Mouse (Mus musculus): ENCODE measurements around the gene Sorcs3. TPM values are rescaled to one million over a fixed set of nuclear protein-coding genes. Genes with fewer than 3 reads are reported as not detected.

The Sorcs3 gene
- polyA plus RNA-seq, 1 experiment from 2014 or later, result 0.21 TPM

GRCm38 (mm10) chr19:48467471-48467870 lies 261.6 kb downstream of the Sorcs3 start:
- no peak overlapping the region for H3K4me2 ChIP-seq
- WGBS, result 28% methylated on average over 4 of the region's 4 CpGs
- ATAC-seq (replicated peaks; ENCODE audit: insufficient number of reproducible peaks, insufficient read depth, low FRiP score, low read depth), result no peak; the same call in 1 of the 2 replicates
- no peak overlapping the region for H3K9ac ChIP-seq
- H3K27ac ChIP-seq, result peak overlapping the region; percentile 44
- H3K4me3 ChIP-seq, result no peak overlapping the region
- H3K9me3 ChIP-seq (replicated peaks), result no peaks in the 10 kb centered on the region
- no peaks in the 10 kb centered on the region for H3K27me3 ChIP-seq
- H3K4me1 ChIP-seq (replicated peaks), result peaks cover 9% of the 10 kb centered on the region; the same call in 1 of the 2 replicates
- no peaks in the 10 kb centered on the region for H3K36me3 ChIP-seq

DNA sequence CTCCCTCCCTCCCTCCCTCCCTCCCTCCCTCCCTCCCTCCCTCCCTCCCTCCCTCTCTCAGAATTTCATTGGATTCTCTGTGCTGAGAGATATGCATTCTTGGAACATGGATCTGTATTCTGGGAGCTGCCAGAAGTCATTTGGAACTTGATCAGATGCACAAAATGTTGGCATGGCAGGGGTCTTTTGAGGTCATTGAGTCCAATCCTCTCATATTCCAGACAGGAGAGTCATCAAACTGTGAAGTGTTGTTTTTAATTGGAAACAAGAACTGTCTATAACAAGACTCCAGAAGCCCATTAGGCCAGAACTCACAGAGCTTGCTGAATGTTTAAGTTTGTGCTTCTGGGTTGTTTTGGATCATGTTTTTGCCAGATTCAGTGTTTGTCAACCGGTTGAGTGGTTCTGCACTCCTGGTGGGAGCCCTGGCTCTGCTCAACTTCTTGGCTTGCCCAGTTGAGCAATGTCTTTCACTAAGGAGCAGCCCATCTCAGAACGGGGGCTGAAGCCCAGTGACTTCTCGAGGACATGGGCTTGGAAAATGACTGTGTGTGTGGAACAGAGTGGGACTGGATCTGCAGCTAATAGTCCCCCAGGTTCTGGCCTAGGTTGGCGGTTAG lies 264.1 kb downstream of the Sorcs3 start:
- ATAC-seq (replicated peaks; ENCODE audit: insufficient number of reproducible peaks, insufficient read depth, low FRiP score, low read depth), result no peak
- WGBS, result 90% methylated on average over 4 of the region's 4 CpGs

DNA sequence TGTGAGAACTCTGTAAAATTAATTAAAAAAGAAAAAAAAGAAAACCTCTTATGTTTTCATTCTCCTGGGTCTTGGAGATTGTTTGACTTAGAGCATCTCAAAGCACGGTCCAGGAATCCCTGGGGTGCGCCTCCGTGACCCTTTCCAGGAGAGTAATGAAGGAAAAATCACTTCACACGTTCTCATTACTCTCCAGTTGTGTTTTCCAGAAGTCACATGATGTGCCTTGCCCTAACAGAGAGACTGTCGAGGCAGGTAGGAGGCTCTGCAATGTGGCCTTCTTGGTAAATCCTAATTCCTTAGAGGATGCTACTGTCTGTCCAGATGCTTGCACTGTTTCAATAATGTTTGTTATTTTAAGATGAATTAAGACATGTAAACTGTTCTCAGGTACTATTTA lies 266.1 kb downstream of the Sorcs3 start:
- no peak overlapping the region for H3K27ac ChIP-seq
- H3K27me3 ChIP-seq, result no peaks in the 10 kb centered on the region
- no peaks in the 10 kb centered on the region for H3K9me3 ChIP-seq (replicated peaks)
- no peaks in the 10 kb centered on the region for H3K36me3 ChIP-seq
- no peak overlapping the region for H3K9ac ChIP-seq
- H3K4me3 ChIP-seq, result no peak overlapping the region
- no peak overlapping the region for H3K4me2 ChIP-seq
- WGBS, result 68% methylated on average over 5 of the region's 5 CpGs
- no peak for ATAC-seq (replicated peaks; ENCODE audit: insufficient number of reproducible peaks, insufficient read depth, low FRiP score, low read depth)
- peaks cover 9% of the 10 kb centered on the region; the same call in 1 of the 2 replicates for H3K4me1 ChIP-seq (replicated peaks)

More for the DNA sequence above, 264.1 kb downstream of the Sorcs3 start:
- Histone ChIP-seq H3K4me3 (no peak overlapping the region), H3K4me2 (no peak overlapping the region), H3K9me3 (replicated peaks) (no peaks in the 10 kb centered on the region), H3K9ac (no peak overlapping the region), H3K27me3 (no peaks in the 10 kb centered on the region), H3K4me1 (replicated peaks) (peaks cover 9% of the 10 kb centered on the region; the same call in 1 of the 2 replicates), H3K36me3 (no peaks in the 10 kb centered on the region), H3K27ac (no peak overlapping the region)

GRCm38 (mm10) chr19:48475784-48476410 lies 270.1 kb downstream of the Sorcs3 start:
- Histone ChIP-seq H3K27ac (no peak overlapping the region), H3K9ac (no peak overlapping the region), H3K4me3 (no peak overlapping the region), H3K9me3 (replicated peaks) (no peaks in the 10 kb centered on the region), H3K4me1 (replicated peaks) (0 out of 2 replicates have a peak, but pooled peaks cover 3% of the 10 kb centered on the region), H3K4me2 (no peak overlapping the region), H3K27me3 (no peaks in the 10 kb centered on the region), H3K36me3 (no peaks in the 10 kb centered on the region)
- whole genome bisulfite sequencing, result 56% methylated on average over 6 of the region's 6 CpGs
- ATAC-seq (replicated peaks; ENCODE audit: insufficient number of reproducible peaks, insufficient read depth, low FRiP score, low read depth), result no peak

DNA sequence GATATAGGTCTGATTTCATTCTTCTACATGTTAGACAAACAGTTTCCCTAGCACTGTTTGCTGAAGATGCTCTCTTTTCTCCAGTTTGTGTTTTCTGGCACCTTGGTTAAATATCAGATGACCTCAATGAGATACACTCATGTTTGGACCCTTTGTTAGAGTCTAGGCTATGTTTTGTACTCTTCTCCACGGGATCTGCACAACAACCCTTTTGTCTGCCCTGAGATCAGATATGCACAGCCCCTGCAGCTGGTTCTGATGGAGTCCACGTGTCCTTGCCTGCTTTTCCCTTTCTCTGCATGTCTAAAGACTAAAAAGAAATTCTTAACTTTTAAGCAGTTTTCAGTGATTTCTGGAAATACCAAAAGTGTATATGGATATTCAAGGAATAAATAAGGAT lies 273.0 kb downstream of the Sorcs3 start:
- H3K4me2 ChIP-seq, result no peak overlapping the region
- no peaks in the 10 kb centered on the region for H3K36me3 ChIP-seq
- H3K9ac ChIP-seq, result no peak overlapping the region
- H3K27me3 ChIP-seq, result no peaks in the 10 kb centered on the region
- no peak overlapping the region for H3K27ac ChIP-seq
- no peak overlapping the region for H3K4me3 ChIP-seq
- no peaks in the 10 kb centered on the region for H3K9me3 ChIP-seq (replicated peaks)
- no peak for ATAC-seq (replicated peaks; ENCODE audit: insufficient number of reproducible peaks, insufficient read depth, low FRiP score, low read depth)
- WGBS, result 45% methylated on average over 2 of the region's 2 CpGs
- 0 out of 2 replicates have a peak, but pooled peaks cover 6% of the 10 kb centered on the region for H3K4me1 ChIP-seq (replicated peaks)

GRCm38 (mm10) chr19:48482946-48483345 lies 277.1 kb downstream of the Sorcs3 start:
- H3K4me2 ChIP-seq, result no peak overlapping the region
- WGBS, result 55% methylated on average over 3 of the region's 3 CpGs

DNA sequence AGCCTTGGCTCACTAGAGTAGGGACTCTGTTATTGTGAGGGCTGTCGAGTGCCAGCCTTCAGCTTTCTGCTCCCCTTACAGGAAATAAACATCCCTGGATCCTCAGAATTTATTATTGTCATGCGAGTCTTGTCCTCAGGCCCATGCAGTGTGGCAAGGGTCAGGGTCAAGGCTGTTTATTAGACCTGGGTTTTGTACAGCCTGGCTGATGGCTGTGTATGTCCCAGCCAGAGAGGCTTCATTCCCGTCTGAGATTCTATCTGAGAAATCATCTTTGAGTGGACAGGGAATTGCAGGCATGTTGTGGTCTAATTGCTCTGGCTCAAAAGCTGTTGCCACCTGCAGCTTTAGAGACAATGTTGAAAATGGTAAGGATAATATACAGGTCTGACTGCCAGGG lies 285.3 kb downstream of the Sorcs3 start:
- H3K36me3 ChIP-seq, result no peaks in the 10 kb centered on the region
- no peak overlapping the region for H3K4me2 ChIP-seq
- H3K4me1 ChIP-seq (replicated peaks), result no peaks in the 10 kb centered on the region
- H3K27me3 ChIP-seq, result no peaks in the 10 kb centered on the region
- 67% methylated on average over 3 of the region's 3 CpGs for WGBS
- no peak overlapping the region for H3K27ac ChIP-seq
- ATAC-seq (replicated peaks; ENCODE audit: insufficient number of reproducible peaks, insufficient read depth, low FRiP score, low read depth), result no peak
- H3K9me3 ChIP-seq (replicated peaks), result no peaks in the 10 kb centered on the region
- no peak overlapping the region for H3K4me3 ChIP-seq
- H3K9ac ChIP-seq, result no peak overlapping the region

More at GRCm38 (mm10) chr19:48482946-48483345, 277.1 kb downstream of the Sorcs3 start:
- Histone ChIP-seq H3K4me1 (replicated peaks) (0 out of 2 replicates have a peak, but pooled peaks cover 3% of the 10 kb centered on the region), H3K4me3 (no peak overlapping the region), H3K9ac (no peak overlapping the region), H3K9me3 (replicated peaks) (no peaks in the 10 kb centered on the region), H3K27ac (no peak overlapping the region), H3K36me3 (no peaks in the 10 kb centered on the region), H3K27me3 (no peaks in the 10 kb centered on the region)
- ATAC-seq (replicated peaks; ENCODE audit: insufficient number of reproducible peaks, insufficient read depth, low FRiP score, low read depth), result no peak

DNA sequence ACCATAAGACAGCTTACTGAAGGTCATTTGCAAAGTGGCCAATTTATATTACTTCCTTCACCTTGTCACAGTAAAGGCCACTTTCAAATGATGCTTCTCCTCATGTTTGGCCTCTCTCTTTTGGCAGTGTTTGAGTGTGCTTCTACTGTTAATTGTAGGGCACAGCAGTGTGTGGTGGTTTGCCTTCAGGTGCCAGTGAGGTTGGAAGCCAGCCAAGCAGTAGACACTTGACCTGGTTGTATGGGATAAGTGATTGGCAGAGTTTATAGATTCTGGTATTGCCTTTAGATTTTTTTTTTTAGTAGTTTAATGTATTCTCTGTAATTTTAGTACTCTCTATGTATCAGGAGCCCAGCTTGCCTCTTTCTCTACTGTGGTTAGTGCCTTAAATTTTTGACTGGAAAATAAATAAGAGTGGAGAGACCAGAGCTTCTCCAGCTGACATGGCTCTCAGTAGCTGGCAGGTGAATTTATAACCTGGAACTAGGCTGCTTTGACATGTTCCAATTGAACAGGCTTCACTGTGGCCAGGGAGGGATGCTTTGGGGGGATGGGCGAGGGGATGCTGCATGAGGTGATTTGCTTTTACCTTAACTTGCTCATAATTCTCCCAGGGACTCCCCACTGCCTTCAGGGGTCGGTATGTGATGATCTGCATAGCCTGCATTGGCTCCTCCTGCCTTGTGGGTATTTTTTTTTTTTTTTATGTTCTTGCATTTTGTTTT lies 298.2 kb downstream of the Sorcs3 start:
- no peak overlapping the region for H3K4me2 ChIP-seq
- H3K4me1 ChIP-seq (replicated peaks), result no peaks in the 10 kb centered on the region
- WGBS, result 52% methylated on average over 2 of the region's 2 CpGs
- H3K27me3 ChIP-seq, result no peaks in the 10 kb centered on the region
- H3K9ac ChIP-seq, result no peak overlapping the region
- H3K9me3 ChIP-seq (replicated peaks), result no peaks in the 10 kb centered on the region
- no peak for ATAC-seq (replicated peaks; ENCODE audit: insufficient number of reproducible peaks, insufficient read depth, low FRiP score, low read depth)
- H3K36me3 ChIP-seq, result no peaks in the 10 kb centered on the region
- no peak overlapping the region for H3K27ac ChIP-seq
- no peak overlapping the region for H3K4me3 ChIP-seq

- H3K27ac ChIP-seq, result no peak overlapping the region
- ATAC-seq (replicated peaks; ENCODE audit: insufficient number of reproducible peaks, insufficient read depth, low FRiP score, low read depth), result no peak
- H3K9me3 ChIP-seq (replicated peaks), result no peaks in the 10 kb centered on the region
- 85% methylated on average over 7 of the region's 7 CpGs for WGBS
- H3K9ac ChIP-seq, result no peak overlapping the region
- H3K4me2 ChIP-seq, result no peak overlapping the region
- H3K4me3 ChIP-seq, result no peak overlapping the region
- no peaks in the 10 kb centered on the region for H3K27me3 ChIP-seq
- H3K36me3 ChIP-seq, result no peaks in the 10 kb centered on the region
- H3K4me1 ChIP-seq (replicated peaks), result no peaks in the 10 kb centered on the region
Measured at GRCm38 (mm10) chr19:48523803-48524202, 318.0 kb downstream of the Sorcs3 start.

GRCm38 (mm10) chr19:48524527-48525214 lies 318.8 kb downstream of the Sorcs3 start:
- Histone ChIP-seq H3K4me1 (replicated peaks) (no peaks in the 10 kb centered on the region), H3K4me2 (no peak overlapping the region), H3K27me3 (no peaks in the 10 kb centered on the region), H3K36me3 (no peaks in the 10 kb centered on the region), H3K9me3 (replicated peaks) (no peaks in the 10 kb centered on the region), H3K27ac (no peak overlapping the region), H3K4me3 (no peak overlapping the region), H3K9ac (no peak overlapping the region)
- WGBS, result 51% methylated on average over 9 of the region's 9 CpGs
- no peak for ATAC-seq (replicated peaks; ENCODE audit: insufficient number of reproducible peaks, insufficient read depth, low FRiP score, low read depth)

- Histone ChIP-seq H3K4me3 (no peak overlapping the region), H3K4me2 (no peak overlapping the region), H3K27me3 (no peaks in the 10 kb centered on the region), H3K27ac (no peak overlapping the region), H3K9me3 (replicated peaks) (no peaks in the 10 kb centered on the region), H3K4me1 (replicated peaks) (no peaks in the 10 kb centered on the region), H3K36me3 (no peaks in the 10 kb centered on the region), H3K9ac (no peak overlapping the region)
- ATAC-seq (replicated peaks; ENCODE audit: insufficient number of reproducible peaks, insufficient read depth, low FRiP score, low read depth), result no peak
- 74% methylated on average over 4 of the region's 4 CpGs for WGBS
Measured at GRCm38 (mm10) chr19:48533582-48533981, 327.8 kb downstream of the Sorcs3 start.

Data from heart, embryonic 15.5 days (tissue).